Mouse (Mus musculus) MEL (cell line): ENCODE measurements around the gene Myo15b. TPM values are rescaled to one million over a fixed set of nuclear protein-coding genes. Genes with fewer than 3 reads are reported as not detected.
A peak's percentile ranks its signal among the peaks of the same experiment; 100 is the strongest.

Experiments
- DNase-seq: peaks from one replicate; pipeline ENCODE4 v3.0.0; 2011; ENCODE audit warnings: low read depth, low spot score
- H3K27ac ChIP-seq: 2 replicates; pipeline ENCODE4 v1.5.1; 2012; ENCODE audit warnings: low read depth, mild to moderate bottlenecking, control low read depth, low read length, moderate library complexity; ENCODE audit not compliant: control insufficient read depth
- H3K27me3 ChIP-seq, 2 experiments: fragments of 150-350 bp in 1 of 2; sonication (generic) in 1 of 2; 2 replicates each; pipeline ENCODE4 v1.6.1; 2012; ENCODE audit warnings: low read length in 2 of 2, mild to moderate bottlenecking in 2 of 2, improper control_type of control experiment in 1 of 2, moderate library complexity in 1 of 2; ENCODE audit not compliant: insufficient read depth in 2 of 2, control insufficient read depth in 1 of 2
- H3K36me3 ChIP-seq, 2 experiments: 2 replicates each; pipeline ENCODE4 v1.6.1; 2012 to 2014; ENCODE audit warnings: low read length in 2 of 2, improper control_type of control experiment in 1 of 2, inconsistent platforms in 1 of 2, mild to moderate bottlenecking in 1 of 2; ENCODE audit not compliant: insufficient read depth in 2 of 2, control insufficient read depth in 1 of 2
- H3K4me1 ChIP-seq, 2 experiments: fragments of 150-350 bp in 1 of 2; sonication (generic) in 1 of 2; 2 replicates each; pipeline ENCODE4 v1.6.1; 2012; ENCODE audit warnings: low read length in 2 of 2, improper control_type of control experiment in 1 of 2, mild to moderate bottlenecking in 1 of 2; ENCODE audit not compliant: insufficient read depth in 2 of 2, control insufficient read depth in 1 of 2
- H3K4me3 ChIP-seq, 2 experiments: fragments of 150-350 bp in 1 of 2; sonication (generic) in 1 of 2; 2 replicates each; pipeline ENCODE4 v1.5.1; 2012; ENCODE audit warnings: low read depth in 2 of 2, low read length in 2 of 2, mild to moderate bottlenecking in 2 of 2, moderate library complexity in 2 of 2, control low read depth in 1 of 2, improper control_type of control experiment in 1 of 2; ENCODE audit not compliant: control insufficient read depth in 1 of 2, insufficient read depth in 1 of 2
- H3K79me2 ChIP-seq: 2 replicates; pipeline ENCODE4 v1.6.1; 2012; ENCODE audit warnings: mild to moderate bottlenecking, low read length, moderate library complexity; ENCODE audit not compliant: control insufficient read depth, poor library complexity, insufficient read depth
- H3K9ac ChIP-seq: 2 replicates; pipeline ENCODE4 v1.6.1; 2012; ENCODE audit warnings: low read depth, mild to moderate bottlenecking, control low read depth, low read length, moderate library complexity; ENCODE audit not compliant: control insufficient read depth, poor library complexity, severe bottlenecking
- H3K9me3 ChIP-seq: fragments of 150-350 bp; sonication (generic); replicated peaks from 2 replicates; pipeline ENCODE4 v1.6.1; 2012; ENCODE audit warnings: mild to moderate bottlenecking, low read length, improper control_type of control experiment, moderate library complexity; ENCODE audit not compliant: insufficient read depth
- CHD1 ChIP-seq: IDR thresholded peaks from 2 replicates; pipeline ENCODE4 v1.6.1; 2012; ENCODE audit warnings: low read depth, mild to moderate bottlenecking, inconsistent platforms, low read length, improper control_type of control experiment
- CTCF ChIP-seq, 3 experiments: IDR thresholded peaks in 2 of 3; conservative IDR thresholded peaks in 1 of 3; 2 replicates each; pipeline ENCODE4 v1.5.1; 2011 to 2012; ENCODE audit warnings: low read length in 3 of 3, low read depth in 2 of 3, mild to moderate bottlenecking in 2 of 3, improper control_type of control experiment in 1 of 3, inconsistent platforms in 1 of 3, mixed read lengths in 1 of 3, moderate library complexity in 1 of 3; ENCODE audit not compliant: control insufficient read depth in 1 of 3, insufficient read depth in 1 of 3, poor library complexity in 1 of 3, severe bottlenecking in 1 of 3
- E2F4 ChIP-seq: IDR thresholded peaks from 2 replicates; pipeline ENCODE4 v1.6.1; 2011; ENCODE audit warnings: low read depth, low read length, improper control_type of control experiment, borderline replicate concordance
- ELF1 ChIP-seq: IDR thresholded peaks from 2 replicates; pipeline ENCODE4 v1.6.1; 2014; ENCODE audit warnings: low read depth, mild to moderate bottlenecking, inconsistent platforms, low read length, improper control_type of control experiment, moderate library complexity
- GABPA ChIP-seq: IDR thresholded peaks from 2 replicates; pipeline ENCODE4 v1.6.1; 2012; ENCODE audit warnings: low read depth, mild to moderate bottlenecking, inconsistent platforms, low read length, improper control_type of control experiment, moderate library complexity
- GATA1 ChIP-seq: IDR thresholded peaks from 2 replicates; pipeline ENCODE4 v1.6.1; 2011; ENCODE audit warnings: low read depth, low read length, improper control_type of control experiment
- HCFC1 ChIP-seq: IDR thresholded peaks from 2 replicates; pipeline ENCODE4 v1.6.1; 2012; ENCODE audit warnings: low read depth, mild to moderate bottlenecking, inconsistent platforms, low read length, improper control_type of control experiment, moderate library complexity
- JUND ChIP-seq: IDR thresholded peaks from 2 replicates; pipeline ENCODE4 v1.6.1; 2011; ENCODE audit warnings: low read depth, mild to moderate bottlenecking, improper control_type of control experiment, low read length
- MAFK ChIP-seq: IDR thresholded peaks from 2 replicates; pipeline ENCODE4 v1.6.1; 2011; ENCODE audit warnings: low read depth, mild to moderate bottlenecking, low read length, improper control_type of control experiment, borderline replicate concordance
- MAX ChIP-seq: IDR thresholded peaks from 2 replicates; pipeline ENCODE4 v1.6.1; 2011; ENCODE audit warnings: low read length, improper control_type of control experiment
- MAZ ChIP-seq: IDR thresholded peaks from 2 replicates; pipeline ENCODE4 v1.6.1; 2012; ENCODE audit warnings: low read depth, mild to moderate bottlenecking, inconsistent platforms, low read length, improper control_type of control experiment
- MEF2A ChIP-seq: IDR thresholded peaks from 2 replicates; pipeline ENCODE4 v1.6.1; 2014; ENCODE audit warnings: low read depth, mild to moderate bottlenecking, inconsistent platforms, low read length, improper control_type of control experiment; ENCODE audit not compliant: poor library complexity, insufficient replicate concordance, severe bottlenecking; ENCODE audit errors: extremely low read depth
- MXI1 ChIP-seq: IDR thresholded peaks from 2 replicates; pipeline ENCODE4 v1.6.1; 2011; ENCODE audit warnings: mild to moderate bottlenecking, low read depth, low read length, improper control_type of control experiment
- MYB ChIP-seq: IDR thresholded peaks from 2 replicates; pipeline ENCODE4 v1.6.1; 2011; ENCODE audit warnings: mild to moderate bottlenecking, low read depth, low read length, improper control_type of control experiment
- MYC ChIP-seq: IDR thresholded peaks from 2 replicates; pipeline ENCODE4 v1.6.1; 2011; ENCODE audit warnings: low read depth, mild to moderate bottlenecking, low read length, improper control_type of control experiment, moderate library complexity
- NELFE ChIP-seq: IDR thresholded peaks from 2 replicates; pipeline ENCODE4 v1.6.1; 2011; ENCODE audit warnings: low read depth, low read length, improper control_type of control experiment
- NRF1 ChIP-seq: IDR thresholded peaks from 2 replicates; pipeline ENCODE4 v1.6.1; 2014; ENCODE audit warnings: low read depth, mild to moderate bottlenecking, inconsistent platforms, low read length, improper control_type of control experiment, moderate library complexity; ENCODE audit not compliant: poor library complexity, insufficient read depth, severe bottlenecking
- POLR2AphosphoS2 ChIP-seq: IDR thresholded peaks from 2 replicates; pipeline ENCODE4 v1.6.1; 2011; ENCODE audit warnings: low read length, improper control_type of control experiment
- RAD21 ChIP-seq: IDR thresholded peaks from 2 replicates; pipeline ENCODE4 v1.6.1; 2011; ENCODE audit warnings: mild to moderate bottlenecking, low read depth, low read length, improper control_type of control experiment
- SMC3 ChIP-seq: IDR thresholded peaks from 2 replicates; pipeline ENCODE4 v1.6.1; 2011; ENCODE audit warnings: low read depth, low read length, improper control_type of control experiment
- TAL1 ChIP-seq: IDR thresholded peaks from 2 replicates; pipeline ENCODE4 v1.6.1; 2012; ENCODE audit warnings: mild to moderate bottlenecking, inconsistent platforms, low read length, moderate library complexity, mixed read lengths
- TCF12 ChIP-seq: IDR thresholded peaks from 2 replicates; pipeline ENCODE4 v1.6.1; 2014; ENCODE audit warnings: low read depth, mild to moderate bottlenecking, inconsistent platforms, low read length, improper control_type of control experiment, moderate library complexity
- USF2 ChIP-seq, 2 experiments: IDR thresholded peaks; 2 replicates each; pipeline ENCODE4 v1.6.1; 2011 to 2012; ENCODE audit warnings: improper control_type of control experiment in 2 of 2, low read length in 2 of 2, borderline replicate concordance in 1 of 2, inconsistent platforms in 1 of 2, low read depth in 1 of 2, mild to moderate bottlenecking in 1 of 2; ENCODE audit not compliant: insufficient read depth in 1 of 2
- ZC3H11A ChIP-seq: IDR thresholded peaks from 2 replicates; pipeline ENCODE4 v1.6.1; 2012; ENCODE audit warnings: low read depth, mild to moderate bottlenecking, inconsistent platforms, low read length, improper control_type of control experiment
- ZKSCAN1 ChIP-seq: IDR thresholded peaks from 2 replicates; pipeline ENCODE4 v1.6.1; 2012; ENCODE audit warnings: low read depth, mild to moderate bottlenecking, inconsistent platforms, low read length, improper control_type of control experiment, moderate library complexity
- polyA plus RNA-seq, 2 experiments: library from polyadenylated mRNA; stranded (reverse) in 1 of 2; unstranded in 1 of 2; fragments of >175 nt in 1 of 2; fragments of >200 nt in 1 of 2; gene quantifications; 2 replicates each; pipeline versions ENCODE4 v1.2.1 to v1.2.4; 2012; ENCODE audit warnings: low replicate concordance in 2 of 2, low read depth in 1 of 2; ENCODE audit not compliant: insufficient read length in 2 of 2, insufficient read depth in 1 of 2, missing spikeins in 1 of 2
- total RNA-seq: library from RNA; depleted of rRNA; stranded (reverse); fragments of 300-350 nt; gene quantifications from 2 replicates; pipeline ENCODE4 v1.2.3, GENCODE M21; 2012

Myo15b gene
- total and polyA plus RNA-seq, 3 experiments = 1.5 to 3.2 TPM; not detected in 1

GRCm38 (mm10) chr11:115933108-115933746 is 75.0 kb downstream of the Myo15b start, which contains the start of the genes Sap30bp and Recql5 (continued):
- TF ChIP-seq USF2 (IDR thresholded peaks at IDR 0.05; ENCODE audit: borderline replicate concordance in 1 of 2, insufficient read depth in 1 of 2, low read depth in 1 of 2, low read length in 2 of 2) = no peak
- TF ChIP-seq JUND = peak; percentile 93
- TF ChIP-seq MAX = peak; percentile 85
- no peak for TF ChIP-seq MYB
- peak; percentile 72; the same call in 1 of the 2 replicates for TF ChIP-seq TCF12
- no peak for TF ChIP-seq MAFK
- TF ChIP-seq CHD1 = 0 out of 2 replicates have a peak, but pooled peaks have one; percentile 36
- peak; percentile 11; the same call in 1 of the 2 replicates for TF ChIP-seq GATA1
- TF ChIP-seq NELFE = peak; percentile 85
- TF ChIP-seq RAD21 = no peak
- peak; percentile 69 for TF ChIP-seq POLR2AphosphoS2
- TF ChIP-seq HCFC1 = peak; percentile 97

GRCm38 (mm10) chr11:115933747-115934110 is 75.5 kb downstream of the Myo15b start:
- H3K27me3 ChIP-seq = no peaks in the 10 kb centered on the region
- DNase-seq = no peak
- TF ChIP-seq CHD1 (0 out of 2 replicates have a peak, but pooled peaks have one; percentile 6), MXI1 (peak; percentile 18; the same call in 1 of the 2 replicates), E2F4 (0 out of 2 replicates have a peak, but pooled peaks have one; percentile 3), TAL1 (no peak)
- TF ChIP-seq, all 39 proteins: peak for 3
- peaks cover 4 to 9% of the 10 kb centered on the region in 2 experiments for H3K36me3 ChIP-seq
- H3K27ac ChIP-seq = peak overlapping the region; percentile 55
- no peaks in the 10 kb centered on the region for H3K9me3 ChIP-seq
- peaks cover 9 to 11% of the 10 kb centered on the region in 2 experiments; a peak in 3 of 4 replicates for H3K4me1 ChIP-seq
- H3K9ac ChIP-seq = peak overlapping the region; percentile 86
- H3K79me2 ChIP-seq = peaks cover 28% of the 10 kb centered on the region
- H3K4me3 ChIP-seq = peak overlapping the region; percentile 90 to 95

DNA sequence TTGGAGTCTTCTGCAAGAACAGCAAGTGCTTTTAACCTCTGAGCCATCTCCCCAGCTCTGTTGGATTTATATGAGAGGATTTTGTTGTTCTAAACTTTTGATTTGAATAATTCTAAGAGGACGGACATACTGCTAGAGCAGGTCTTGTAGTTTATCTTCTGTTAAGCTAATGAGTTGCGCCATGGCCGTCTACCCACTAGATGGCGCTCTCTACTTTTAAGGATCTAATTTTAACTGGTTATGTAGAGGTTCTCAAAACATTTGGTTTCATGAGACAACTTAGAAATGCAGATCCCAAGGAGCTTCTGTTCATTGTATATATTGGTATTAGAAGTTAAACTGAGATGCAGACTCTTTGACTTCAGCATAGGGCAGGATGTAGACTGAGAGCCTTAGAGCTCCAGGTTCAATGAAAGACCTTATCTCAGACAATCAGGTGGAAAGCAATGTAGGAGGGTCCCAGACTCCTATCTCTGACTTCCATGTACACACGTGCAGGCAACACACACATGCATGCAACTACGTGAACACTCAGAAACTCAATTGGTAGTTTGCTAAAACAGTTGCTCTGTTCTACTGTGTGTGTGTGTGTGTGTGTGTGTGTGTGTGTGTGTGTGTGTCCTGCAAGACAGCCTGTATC is 81.6 kb downstream of the Myo15b start:
- Histone ChIP-seq H3K9ac (no peak overlapping the region), H3K27me3 (no peaks in the 10 kb centered on the region), H3K36me3 (peaks cover 0 to 6% of the 10 kb centered on the region in 2 experiments; a peak in 2 of 4 replicates), H3K4me1 (peaks cover 0 to under 1% of the 10 kb centered on the region in 2 experiments; a peak in 1 of 4 replicates), H3K9me3 (no peaks in the 10 kb centered on the region), H3K79me2 (peaks cover 7% of the 10 kb centered on the region), H3K4me3 (no peak overlapping the region), H3K27ac (no peak overlapping the region)
- DNase-seq = peak; percentile 89
- no peak for TF ChIP-seq E2F4
- TF ChIP-seq GABPA = no peak
- peak; percentile 86 for TF ChIP-seq ZC3H11A
- peak; percentile 89 for TF ChIP-seq RAD21
- TF ChIP-seq HCFC1 = 0 out of 2 replicates have a peak, but pooled peaks have one; percentile 14
- TF ChIP-seq CTCF (IDR thresholded peaks at IDR 0.05 in 2 of 3, conservative IDR thresholded peaks at IDR 0.05 in 1 of 3; ENCODE audit: control insufficient read depth in 1 of 3, insufficient read depth in 1 of 3, low read depth in 2 of 3, low read length in 3 of 3, poor library complexity in 1 of 3, severe bottlenecking in 1 of 3) = peak; percentile 48 to 98 (median 90)
- TF ChIP-seq MAZ = peak; percentile 35; the same call in 1 of the 2 replicates
- TF ChIP-seq JUND = 0 out of 2 replicates have a peak, but pooled peaks have one; percentile 17
- TF ChIP-seq ELF1 = 0 out of 2 replicates have a peak, but pooled peaks have one; percentile 15
- TF ChIP-seq SMC3 = peak; percentile 93
- TF ChIP-seq TAL1 = no peak
- no peak for TF ChIP-seq ZKSCAN1
- no peak for TF ChIP-seq MYC
- TF ChIP-seq NRF1 = no peak
- TF ChIP-seq MEF2A = no peak
